ENCODE assay signal across 9 mouse cellular contexts in the genomic region with DNA sequence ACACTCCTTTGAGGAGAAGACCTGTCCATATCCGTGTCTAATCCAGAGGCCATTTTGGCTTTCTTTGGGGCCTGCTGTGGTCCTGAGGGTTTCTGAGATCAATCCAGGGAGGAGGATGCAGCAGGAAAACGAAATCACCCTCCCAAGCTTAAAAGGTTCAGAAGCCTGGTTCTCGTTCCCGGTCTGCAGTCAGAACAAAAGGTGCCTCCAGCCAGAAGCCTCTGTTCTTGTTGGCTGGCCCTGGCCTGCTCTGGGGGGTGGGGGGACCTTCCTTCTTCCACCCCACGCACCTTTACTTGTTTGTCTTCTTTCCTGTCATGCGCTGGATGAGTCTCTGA. TPM values are rescaled to one million over a fixed set of nuclear protein-coding genes. Genes with fewer than 3 reads are reported as not detected.
DNase-seq lines count a peak whose midpoint lies in the region; ATAC-seq and TF ChIP-seq lines count a peak whose summit lies in the region.
"Had no signal": no experiment of that assay in that cellular context is flagged by ENCODE, and none has a peak within 500 bp of the region (broad histone marks: within the 10 kb centered on the region; RNA-seq: fewer than 3 reads in every experiment).

No protein-coding gene starts in this region.

- ATAC-seq in neural tube, embryonic 12.5 days (ENCODE audit: low FRiP score, low read depth): no peak; the same call in 1 of the 2 replicates
- no peak; the same call in 1 of the 2 replicates for ATAC-seq in limb, embryonic 14.5 days (ENCODE audit: low FRiP score, low read depth)
- ATAC-seq: Patski had no signal

- H3K9me3 ChIP-seq in heart, embryonic 10.5 days: peaks cover 10% of the 10 kb centered on the region; the same call in 1 of the 2 replicates
- H3K9me3 ChIP-seq in neural tube, embryonic 12.5 days: peaks cover 12% of the 10 kb centered on the region
- peaks cover 16% of the 10 kb centered on the region; the same call in 1 of the 2 replicates for H3K9me3 ChIP-seq in limb, embryonic 14.5 days (ENCODE audit: control insufficient read depth, low read length)

- H3K36me3 ChIP-seq in heart, embryonic 10.5 days: peaks cover 28% of the 10 kb centered on the region
- peaks cover 20% of the 10 kb centered on the region for H3K36me3 ChIP-seq in neural tube, embryonic 12.5 days
- H3K36me3 ChIP-seq in limb, embryonic 14.5 days (ENCODE audit: control insufficient read depth, insufficient read depth, low read length): peaks cover 24% of the 10 kb centered on the region

- no peak overlapping the region for H3K9ac ChIP-seq in neural tube, embryonic 12.5 days
- H3K9ac ChIP-seq in limb, embryonic 14.5 days (ENCODE audit: low read depth, low read length, severe bottlenecking): 0 out of 2 replicates have a peak overlapping the region, but pooled peaks have one; percentile 28

- intact Hi-C loops in heart, postnatal 36 days (cut with DNase I): no loop called here

- no peak for TF ChIP-seq POLR2A in limb, embryonic 14.5 days (IDR thresholded peaks at IDR 0.05; ENCODE audit: borderline replicate concordance, extremely low read depth, insufficient read depth, insufficient read length)

- peaks cover 12% of the 10 kb centered on the region for H3K4me1 ChIP-seq in heart, embryonic 10.5 days
- peaks cover 14% of the 10 kb centered on the region for H3K4me1 ChIP-seq in neural tube, embryonic 12.5 days
- H3K4me1 ChIP-seq in limb, embryonic 14.5 days (ENCODE audit: control insufficient read depth, insufficient read depth, low read length): peaks cover 14% of the 10 kb centered on the region

- H3K4me3 ChIP-seq in heart, embryonic 10.5 days: peak overlapping the region; percentile 40
- H3K4me3 ChIP-seq in neural tube, embryonic 12.5 days: 0 out of 2 replicates have a peak overlapping the region, but pooled peaks have one; percentile 9
- no peak overlapping the region for H3K4me3 ChIP-seq in limb, embryonic 14.5 days (replicated peaks; ENCODE audit: low read length)

- 21% methylated on average over 6 of the region's 6 CpGs for WGBS in heart, embryonic 10.5 days
- 19% methylated on average over 6 of the region's 6 CpGs for WGBS in neural tube, embryonic 12.5 days
- WGBS in limb, embryonic 14.5 days: 38% methylated on average over 6 of the region's 6 CpGs

- H3K4me2 ChIP-seq in neural tube, embryonic 12.5 days (replicated peaks): peak overlapping the region; percentile 43
- peak overlapping the region; percentile 34 for H3K4me2 ChIP-seq in limb, embryonic 14.5 days (replicated peaks; ENCODE audit: low read depth, low read length, severe bottlenecking)

- no peak for DNase-seq in heart, embryonic 10.5 days (ENCODE audit: low spot score)
- no peak for DNase-seq in heart, postnatal 36 days
- no peak for DNase-seq in neural tube, embryonic 10.5 days (ENCODE audit: extremely low spot score, low spot score)
- DNase-seq in limb, embryonic 14.5 days (ENCODE audit: low spot score): no peak
- no peak for DNase-seq in cerebellum, postnatal 10 days
- no peak for DNase-seq in cerebellum, adult 9-10 months
- no peak for DNase-seq in natural killer cell, adult 2 months (ENCODE audit: low spot score in 2 of 2)

- H3K27ac ChIP-seq in heart, embryonic 10.5 days: peak overlapping the region; percentile 48
- H3K27ac ChIP-seq in neural tube, embryonic 12.5 days: no peak overlapping the region
- no peak overlapping the region for H3K27ac ChIP-seq in limb, embryonic 14.5 days (replicated peaks; ENCODE audit: low read depth, low read length)

- no peaks in the 10 kb centered on the region for H3K27me3 ChIP-seq in heart, embryonic 10.5 days (ENCODE audit: insufficient read depth, poor library complexity, severe bottlenecking)
- no peaks in the 10 kb centered on the region for H3K27me3 ChIP-seq in neural tube, embryonic 12.5 days (replicated peaks)
- no peaks in the 10 kb centered on the region for H3K27me3 ChIP-seq in limb, embryonic 14.5 days (ENCODE audit: control insufficient read depth, insufficient read depth, low read length)
- H3K27me3 ChIP-seq: Patski had no signal

RNA-seq across cellular contexts. Expression of gene Npepl1, which starts 17.2 kb away (rescaled TPM):
- polyA plus RNA-seq in heart, embryonic 10.5 days (2016; fragmentation: Nextera tagmentation; extraction: Ambion mirVana): 51.6 and 53.6 TPM in 2 replicates
- total RNA-seq in heart, postnatal 36 days (2021): 10 to 100 TPM; 71.2 to 75.8 TPM
- polyA plus RNA-seq in neural tube, embryonic 12.5 days (2016; fragmentation: Nextera tagmentation; extraction: Ambion mirVana): 29.1 and 30.1 TPM in 2 replicates
- polyA plus RNA-seq in limb, embryonic 14.5 days (2012; rRNA removed): 136 and 177 TPM in 2 replicates
- polyA plus RNA-seq in limb, embryonic 14.5 days (2014; fragmentation: Nextera tagmentation; extraction: Ambion mirVana): 72.4 and 76.9 TPM in 2 replicates

RNA-seq across cellular contexts. Expression of gene Stx16, which starts 51.2 kb away (rescaled TPM):
- 10.1 and 11.9 TPM in 2 replicates for polyA plus RNA-seq in heart, embryonic 10.5 days (2016; fragmentation: Nextera tagmentation; extraction: Ambion mirVana)
- total RNA-seq in heart, postnatal 36 days (2021): 10 to 100 TPM; 20.5 to 23.7 TPM
- 11.8 and 13.7 TPM in 2 replicates for polyA plus RNA-seq in neural tube, embryonic 12.5 days (2016; fragmentation: Nextera tagmentation; extraction: Ambion mirVana)
- polyA plus RNA-seq in limb, embryonic 14.5 days (2012; rRNA removed): 67.7 and 67.8 TPM in 2 replicates
- 10.9 and 11.3 TPM in 2 replicates for polyA plus RNA-seq in limb, embryonic 14.5 days (2014; fragmentation: Nextera tagmentation; extraction: Ambion mirVana)
